Mouse (Mus musculus): ENCODE measurements around the gene Lyzl6. TPM values are rescaled to one million over a fixed set of nuclear protein-coding genes. Genes with fewer than 3 reads are reported as not detected.

Gene Lyzl6
- polyA plus RNA-seq, 2 experiments, result not detected

DNA sequence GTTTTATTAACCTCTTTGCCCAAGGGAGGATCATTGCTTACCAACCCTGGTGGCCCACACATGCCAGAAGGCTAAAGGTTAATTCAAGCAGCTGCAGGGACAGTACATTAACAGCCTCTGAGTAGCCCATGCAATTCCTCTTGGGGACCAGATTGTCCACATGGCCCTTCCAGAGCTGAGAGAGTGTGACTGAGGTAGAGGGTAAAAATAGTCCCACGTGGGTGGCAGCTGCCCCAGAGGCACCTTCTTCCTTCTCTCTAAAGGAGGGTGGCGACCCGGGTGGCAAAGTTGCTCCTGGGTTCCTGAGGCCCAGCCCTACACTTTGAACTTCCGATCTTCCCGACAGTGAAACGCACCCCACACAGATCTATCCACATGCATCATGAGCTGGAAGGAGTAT is 7.6 kb upstream of the Lyzl6 start:
- H3K9ac ChIP-seq (replicated peaks), result no peak overlapping the region
- H3K4me2 ChIP-seq (ENCODE audit: low read depth), result no peak overlapping the region
- TF ChIP-seq EP300 (IDR thresholded peaks at IDR 0.05; ENCODE audit: low read depth) (no peak), CTCF (IDR thresholded peaks at IDR 0.05; ENCODE audit: low read depth) (no peak)
- ATAC-seq (ENCODE audit: insufficient read depth), result no peak
- no peak for DNase-seq (ENCODE audit: low read depth in 3 of 3, low spot score in 3 of 3)
- no peaks in the 10 kb centered on the region for H3K9me3 ChIP-seq (ENCODE audit: control insufficient read depth, low read length)
- no peaks in the 10 kb centered on the region for H3K4me1 ChIP-seq (replicated peaks; ENCODE audit: control insufficient read depth in 2 of 2, insufficient read depth in 2 of 2, low read length in 1 of 2)
- peaks cover 36% of the 10 kb centered on the region for H3K27me3 ChIP-seq (ENCODE audit: control insufficient read depth, insufficient read depth, low read length)
- no peaks in the 10 kb centered on the region for H3K36me3 ChIP-seq (replicated peaks; ENCODE audit: control insufficient read depth, insufficient read depth, low read depth)
- 60% methylated on average over 6 of the region's 6 CpGs for WGBS (ENCODE audit: insufficient replicate concordance)
- H3K27ac ChIP-seq, result no peak overlapping the region
- no peak overlapping the region for H3K4me3 ChIP-seq (ENCODE audit: insufficient read depth in 1 of 2, low read depth in 2 of 2, low read length in 2 of 2)

GRCm38 (mm10) chr11:103645731-103646130 is 7.0 kb upstream of the Lyzl6 start:
- Histone ChIP-seq H3K4me2 (ENCODE audit: low read depth) (no peak overlapping the region), H3K9ac (replicated peaks) (no peak overlapping the region), H3K4me3 (ENCODE audit: insufficient read depth in 1 of 2, low read depth in 2 of 2, low read length in 2 of 2) (no peak overlapping the region), H3K36me3 (replicated peaks; ENCODE audit: control insufficient read depth, insufficient read depth, low read depth) (no peaks in the 10 kb centered on the region), H3K9me3 (ENCODE audit: control insufficient read depth, low read length) (no peaks in the 10 kb centered on the region), H3K27me3 (ENCODE audit: control insufficient read depth, insufficient read depth, low read length) (peaks cover 30% of the 10 kb centered on the region), H3K4me1 (replicated peaks; ENCODE audit: control insufficient read depth in 2 of 2, insufficient read depth in 2 of 2, low read length in 1 of 2) (no peaks in the 10 kb centered on the region), H3K27ac (no peak overlapping the region)
- ATAC-seq (ENCODE audit: insufficient read depth), result no peak
- no peak for TF ChIP-seq EP300 (IDR thresholded peaks at IDR 0.05; ENCODE audit: low read depth)
- TF ChIP-seq CTCF (IDR thresholded peaks at IDR 0.05; ENCODE audit: low read depth), result no peak
- DNase-seq (ENCODE audit: low read depth in 3 of 3, low spot score in 3 of 3), result no peak
- WGBS (ENCODE audit: insufficient replicate concordance), result 51% methylated on average over 8 of the region's 8 CpGs

- Histone ChIP-seq H3K4me1 (replicated peaks; ENCODE audit: control insufficient read depth in 2 of 2, insufficient read depth in 2 of 2, low read length in 1 of 2) (no peaks in the 10 kb centered on the region), H3K9ac (replicated peaks) (no peak overlapping the region), H3K27ac (no peak overlapping the region), H3K4me2 (ENCODE audit: low read depth) (no peak overlapping the region), H3K4me3 (ENCODE audit: insufficient read depth in 1 of 2, low read depth in 2 of 2, low read length in 2 of 2) (no peak overlapping the region), H3K36me3 (replicated peaks; ENCODE audit: control insufficient read depth, insufficient read depth, low read depth) (no peaks in the 10 kb centered on the region), H3K9me3 (ENCODE audit: control insufficient read depth, low read length) (no peaks in the 10 kb centered on the region), H3K27me3 (ENCODE audit: control insufficient read depth, insufficient read depth, low read length) (peaks cover 9% of the 10 kb centered on the region)
- ATAC-seq (ENCODE audit: insufficient read depth) (no peak), DNase-seq (ENCODE audit: low read depth in 3 of 3, low spot score in 3 of 3) (no peak)
- TF ChIP-seq EP300 (IDR thresholded peaks at IDR 0.05; ENCODE audit: low read depth) (no peak), CTCF (IDR thresholded peaks at IDR 0.05; ENCODE audit: low read depth) (no peak)
- WGBS (ENCODE audit: insufficient replicate concordance), result 60% methylated on average over 9 of the region's 9 CpGs
These were observed 4.5 kb upstream of the Lyzl6 start for GRCm38 (mm10) chr11:103643211-103643610.

DNA sequence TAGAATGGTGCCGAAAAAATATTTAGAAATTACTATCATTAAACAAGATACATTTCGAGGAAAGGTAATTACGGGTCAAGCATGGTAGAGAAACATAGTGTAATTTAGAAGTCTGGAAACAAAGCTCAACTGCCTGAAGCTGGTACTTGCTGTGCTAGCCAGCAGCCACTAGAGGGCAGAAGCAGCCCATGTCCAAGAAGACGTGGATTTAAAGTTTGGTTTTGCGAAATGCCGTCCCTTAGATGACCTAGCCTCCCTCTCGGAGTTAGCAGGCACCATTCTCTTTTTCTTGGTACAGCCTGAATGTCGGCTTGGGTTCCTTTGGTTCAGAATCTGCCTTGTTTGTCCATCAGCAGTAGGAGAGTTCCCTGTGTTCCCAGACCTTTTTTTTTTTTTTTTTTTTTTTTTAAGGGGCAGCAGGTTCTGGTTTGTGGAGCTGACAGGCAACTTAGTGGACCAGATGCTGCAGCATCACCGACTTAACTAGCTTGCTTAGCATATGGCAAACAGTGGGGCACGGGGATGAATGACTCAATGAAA is 787 bp upstream of the Lyzl6 start:
- Histone ChIP-seq H3K4me3 (ENCODE audit: insufficient read depth in 1 of 2, low read depth in 2 of 2, low read length in 2 of 2) (no peak overlapping the region), H3K27me3 (ENCODE audit: control insufficient read depth, insufficient read depth, low read length) (peaks cover 4% of the 10 kb centered on the region), H3K4me2 (ENCODE audit: low read depth) (no peak overlapping the region), H3K4me1 (replicated peaks; ENCODE audit: control insufficient read depth in 2 of 2, insufficient read depth in 2 of 2, low read length in 1 of 2) (no peaks in the 10 kb centered on the region), H3K9me3 (ENCODE audit: control insufficient read depth, low read length) (no peaks in the 10 kb centered on the region), H3K9ac (replicated peaks) (no peak overlapping the region), H3K27ac (no peak overlapping the region), H3K36me3 (replicated peaks; ENCODE audit: control insufficient read depth, insufficient read depth, low read depth) (no peaks in the 10 kb centered on the region)
- ATAC-seq (ENCODE audit: insufficient read depth) (no peak), DNase-seq (ENCODE audit: low read depth in 3 of 3, low spot score in 3 of 3) (peak in 1 of 3 experiments; percentile 11)
- WGBS (ENCODE audit: insufficient replicate concordance), result 2% methylated on average over 10 of the region's 10 CpGs
- TF ChIP-seq CTCF (IDR thresholded peaks at IDR 0.05; ENCODE audit: low read depth) (peak; percentile 88), EP300 (IDR thresholded peaks at IDR 0.05; ENCODE audit: low read depth) (no peak)

- Histone ChIP-seq H3K4me3 (ENCODE audit: insufficient read depth in 1 of 2, low read depth in 2 of 2, low read length in 2 of 2) (no peak overlapping the region), H3K9me3 (ENCODE audit: control insufficient read depth, low read length) (no peaks in the 10 kb centered on the region), H3K36me3 (replicated peaks; ENCODE audit: control insufficient read depth, insufficient read depth, low read depth) (no peaks in the 10 kb centered on the region), H3K4me2 (ENCODE audit: low read depth) (no peak overlapping the region), H3K27ac (no peak overlapping the region), H3K27me3 (ENCODE audit: control insufficient read depth, insufficient read depth, low read length) (peaks cover 4% of the 10 kb centered on the region), H3K9ac (replicated peaks) (no peak overlapping the region), H3K4me1 (replicated peaks; ENCODE audit: control insufficient read depth in 2 of 2, insufficient read depth in 2 of 2, low read length in 1 of 2) (no peaks in the 10 kb centered on the region)
- ATAC-seq (ENCODE audit: insufficient read depth) (no peak), DNase-seq (ENCODE audit: low read depth in 3 of 3, low spot score in 3 of 3) (no peak)
- WGBS (ENCODE audit: insufficient replicate concordance), result 70% methylated on average over 6 of the region's 6 CpGs
- TF ChIP-seq EP300 (IDR thresholded peaks at IDR 0.05; ENCODE audit: low read depth), result no peak
- TF ChIP-seq CTCF (IDR thresholded peaks at IDR 0.05; ENCODE audit: low read depth), result no peak
These were observed 2.4 kb downstream of the Lyzl6 start for GRCm38 (mm10) chr11:103636261-103636660.
